Mouse (Mus musculus) heart, adult 2 months (tissue): ENCODE results near the gene Cpsf3.

Source experiments
- CTCF ChIP-seq: fragments of 200-600 bp; IDR thresholded peaks from 2 replicates; pipeline ENCODE4 v1.8.1; 2022; ENCODE audit warnings: antibody characterized with exemption, mild to moderate bottlenecking, moderate library complexity
- EP300 ChIP-seq: fragments of 200-500 bp; IDR thresholded peaks from 2 replicates; pipeline ENCODE4 v1.6.1; 2011; ENCODE audit warnings: low read depth, low read length, control low read depth; ENCODE audit not compliant: insufficient read depth
- POLR2A ChIP-seq: fragments of 200-500 bp; IDR thresholded peaks from 2 replicates; pipeline ENCODE4 v1.6.1; 2011; ENCODE audit warnings: mild to moderate bottlenecking, low read depth, low read length, control low read depth; ENCODE audit not compliant: insufficient read depth

DNA sequence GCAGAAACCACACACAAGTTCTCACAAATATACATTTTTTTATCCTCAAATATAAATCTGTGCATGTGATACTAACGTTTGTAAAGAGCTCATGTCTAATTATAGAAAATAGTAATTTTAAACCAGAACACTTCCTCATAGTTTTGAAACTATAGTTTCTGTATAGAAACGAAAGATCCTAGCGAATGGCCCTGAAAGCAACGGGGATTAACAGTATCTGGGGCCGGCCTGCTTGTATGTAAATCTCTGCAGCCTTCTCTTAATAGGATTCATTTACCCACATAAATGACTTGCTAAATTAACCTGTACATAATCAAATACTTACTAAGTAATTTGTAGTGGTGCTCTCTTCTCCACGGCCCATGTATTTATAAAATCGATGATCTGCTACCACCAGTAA is 61.8 kb downstream of the Cpsf3 start:
- TF ChIP-seq CTCF (no peak), POLR2A (no peak), EP300 (no peak)
